Mouse (Mus musculus) liver, embryonic 14.5 days (tissue): ENCODE measurements around the gene 1600012H06Rik. TPM values are rescaled to one million over a fixed set of nuclear protein-coding genes. Genes with fewer than 3 reads are reported as not detected.
A peak's percentile ranks its signal among the peaks of the same experiment; 100 is the strongest.
"Not testable (repeated sequence)": the region's sequence is repeated elsewhere in the genome, so short reads cannot be mapped to it uniquely, and the experiment has no call there.

Experiments used
- ATAC-seq: fragments of 200-750 bp; cut with Nextera tagmentation; 2 replicates; pipeline ENCODE4 v1.8.0; 2017; ENCODE audit warnings: moderate number of reproducible peaks, mild to moderate bottlenecking, moderate library complexity; ENCODE audit not compliant: insufficient read depth
- DNase-seq, 3 experiments: peaks; one replicate each; pipeline ENCODE4 v3.0.0-alpha.2; 2012 to 2013; ENCODE audit warnings: low read depth in 3 of 3, low spot score in 3 of 3
- H3K27ac ChIP-seq: fragments of 300-500 bp; sonication (generic); 2 replicates; pipeline ENCODE4 v1.5.1; 2014; ENCODE audit warnings: moderate library complexity, mild to moderate bottlenecking, control low read depth, inconsistent platforms
- H3K27me3 ChIP-seq: fragments of 300-500 bp; sonication (generic); 2 replicates; pipeline ENCODE4 v1.6.1; 2014; ENCODE audit warnings: mild to moderate bottlenecking, low read length, moderate library complexity; ENCODE audit not compliant: control insufficient read depth, insufficient read depth
- H3K36me3 ChIP-seq: fragments of 300-500 bp; sonication (generic); replicated peaks from 2 replicates; pipeline ENCODE4 v1.6.1; 2014; ENCODE audit warnings: low read depth; ENCODE audit not compliant: control insufficient read depth, insufficient read depth
- H3K4me1 ChIP-seq, 2 experiments: fragments of 200-500 bp in 1 of 2; fragments of 300-500 bp in 1 of 2; sonication (generic) in 1 of 2; replicated peaks; 2 replicates each; pipeline ENCODE4 v1.6.1; 2012 to 2014; ENCODE audit warnings: antibody characterized with exemption in 1 of 2, inconsistent platforms in 1 of 2, low read length in 1 of 2; ENCODE audit not compliant: control insufficient read depth in 2 of 2, insufficient read depth in 2 of 2
- H3K4me2 ChIP-seq: fragments of 300-500 bp; sonication (generic); 2 replicates; pipeline ENCODE4 v1.6.1; 2014; ENCODE audit warnings: low read depth, mild to moderate bottlenecking, control low read depth, moderate library complexity
- H3K4me3 ChIP-seq, 2 experiments: fragments of 200-500 bp in 1 of 2; fragments of 300-500 bp in 1 of 2; sonication (generic) in 1 of 2; 2 replicates each; pipeline ENCODE4 v1.5.1; 2012 to 2014; ENCODE audit warnings: low read depth in 2 of 2, low read length in 2 of 2, mild to moderate bottlenecking in 2 of 2, control low read depth in 1 of 2, inconsistent platforms in 1 of 2, moderate library complexity in 1 of 2; ENCODE audit not compliant: insufficient read depth in 1 of 2
- H3K9ac ChIP-seq: fragments of 300-500 bp; sonication (generic); replicated peaks from 2 replicates; pipeline ENCODE4 v1.6.1; 2014; ENCODE audit warnings: mild to moderate bottlenecking, control low read depth, moderate library complexity
- H3K9me3 ChIP-seq: fragments of 300-500 bp; sonication (generic); 2 replicates; pipeline ENCODE4 v1.6.1; 2016; ENCODE audit warnings: low read length, mixed read lengths; ENCODE audit not compliant: control insufficient read depth
- WGBS: fragments of 180-500 bp; shearing (Covaris S2); extraction: QIAGEN DNeasy Blood & Tissue Kit; methylation state at CpG from one replicate; pipeline ENCODE4 v1.1.7; 2014; ENCODE audit not compliant: insufficient replicate concordance; 5-methylcytosine and 5-hydroxymethylcytosine counted together
- polyA plus RNA-seq, 2 experiments: library from polyadenylated mRNA; depleted of rRNA in 1 of 2; stranded (reverse) in 1 of 2; unstranded in 1 of 2; fragments of >200 nt; fragmentation: Nextera tagmentation in 1 of 2; extraction: Ambion mirVana in 1 of 2; gene quantifications; 2 replicates each; pipeline versions ENCODE4 v1.2.1 to v1.2.3; 2012 to 2014

1600012H06Rik gene
- polyA plus RNA-seq, 2 experiments: 6.4 to 11.2 TPM

GRCm38 (mm10) chr17:14977718-14978361, 34.9 kb downstream of the 1600012H06Rik start:
- H3K27me3 ChIP-seq, H3K36me3 ChIP-seq, H3K9me3 ChIP-seq, DNase-seq, H3K4me1 ChIP-seq, H3K27ac ChIP-seq, H3K9ac ChIP-seq: not testable (repeated sequence)
- H3K4me2 ChIP-seq: peak overlapping the region; percentile 41; the same call in 1 of the 2 replicates
- peak; percentile 25; the same call in 1 of the 2 replicates for ATAC-seq
- 0 out of 4 replicates have a peak overlapping the region, but pooled peaks of 1 of the 2 experiments have one; percentile 21 for H3K4me3 ChIP-seq
- WGBS: 0% methylated on average over 4 of the region's 7 CpGs

- not testable (repeated sequence) for DNase-seq
- Histone ChIP-seq H3K4me2 (peak within 1 kb of the TSS; percentile 41; the same call in 1 of the 2 replicates), H3K4me3 (0 out of 4 replicates have a peak within 1 kb of the TSS, but pooled peaks of 1 of the 2 experiments have one; percentile 21)
Measured at GRCm38 (mm10) chr17:14978362-14979038, 35.5 kb downstream of the 1600012H06Rik start, which contains the start of the genes 9030025P20Rik and Gm3417. Gene 9030025P20Rik (plus strand): TSS chr17:14978468. Gene Gm3417 (minus strand): TSS chr17:14978790.

GRCm38 (mm10) chr17:14990116-14990702, 47.2 kb downstream of the 1600012H06Rik start:
- H3K4me3 ChIP-seq, H3K4me1 ChIP-seq, H3K9me3 ChIP-seq, H3K27ac ChIP-seq, ATAC-seq, H3K36me3 ChIP-seq, H3K4me2 ChIP-seq, H3K9ac ChIP-seq, DNase-seq, H3K27me3 ChIP-seq: not testable (repeated sequence)
- 90% methylated on average over 4 of the region's 5 CpGs for WGBS

More at GRCm38 (mm10) chr17:14978362-14979038, 35.5 kb downstream of the 1600012H06Rik start, which contains the start of the genes 9030025P20Rik and Gm3417:
- H3K9me3 ChIP-seq, H3K9ac ChIP-seq, H3K27ac ChIP-seq, H3K36me3 ChIP-seq, H3K4me1 ChIP-seq, H3K27me3 ChIP-seq: not testable (repeated sequence)
- ATAC-seq: peak; percentile 96
- no CpG with 5 or more reads among the region's 60 CpGs for WGBS

GRCm38 (mm10) chr17:14992522-14993138, 49.6 kb downstream of the 1600012H06Rik start:
- peak; percentile 75 for ATAC-seq
- H3K27ac ChIP-seq, H3K27me3 ChIP-seq, H3K4me3 ChIP-seq, H3K9ac ChIP-seq, H3K4me2 ChIP-seq, H3K9me3 ChIP-seq, H3K4me1 ChIP-seq, H3K36me3 ChIP-seq, DNase-seq: not testable (repeated sequence)
- no CpG with 5 or more reads among the region's 98 CpGs for WGBS

- not testable (repeated sequence) for H3K9me3 ChIP-seq, H3K4me2 ChIP-seq, H3K9ac ChIP-seq, DNase-seq, H3K36me3 ChIP-seq, H3K4me1 ChIP-seq, H3K4me3 ChIP-seq, H3K27me3 ChIP-seq, H3K27ac ChIP-seq
- peak; percentile 57 for ATAC-seq
- WGBS: no CpG with 5 or more reads among the region's 47 CpGs
Measured at GRCm38 (mm10) chr17:14993139-14993832, 50.3 kb downstream of the 1600012H06Rik start.

- H3K4me3 ChIP-seq, DNase-seq, H3K9ac ChIP-seq, H3K27ac ChIP-seq, H3K9me3 ChIP-seq, H3K36me3 ChIP-seq, H3K4me1 ChIP-seq, ATAC-seq, H3K27me3 ChIP-seq, H3K4me2 ChIP-seq: not testable (repeated sequence)
- WGBS: no CpG with 5 or more reads among the region's 5 CpGs
Measured at GRCm38 (mm10) chr17:14994140-14994539, 51.2 kb downstream of the 1600012H06Rik start.

GRCm38 (mm10) chr17:15000047-15000446, 57.1 kb downstream of the 1600012H06Rik start:
- not testable (repeated sequence) for H3K9me3 ChIP-seq, DNase-seq, H3K9ac ChIP-seq, H3K4me1 ChIP-seq, H3K4me3 ChIP-seq, H3K36me3 ChIP-seq, H3K27ac ChIP-seq, H3K27me3 ChIP-seq, H3K4me2 ChIP-seq
- peak; percentile 82 for ATAC-seq
- WGBS: no CpG with 5 or more reads among the region's 4 CpGs
